Mouse (Mus musculus): ENCODE results near the gene Ptk7. TPM values are rescaled to one million over a fixed set of nuclear protein-coding genes. Genes with fewer than 3 reads are reported as not detected.
"Not testable (repeated sequence)": the region's sequence is repeated elsewhere in the genome, so short reads cannot be mapped to it uniquely, and the experiment has no call there.

The Ptk7 gene
- polyA plus RNA-seq, 1 experiment = 6.6 TPM

DNA sequence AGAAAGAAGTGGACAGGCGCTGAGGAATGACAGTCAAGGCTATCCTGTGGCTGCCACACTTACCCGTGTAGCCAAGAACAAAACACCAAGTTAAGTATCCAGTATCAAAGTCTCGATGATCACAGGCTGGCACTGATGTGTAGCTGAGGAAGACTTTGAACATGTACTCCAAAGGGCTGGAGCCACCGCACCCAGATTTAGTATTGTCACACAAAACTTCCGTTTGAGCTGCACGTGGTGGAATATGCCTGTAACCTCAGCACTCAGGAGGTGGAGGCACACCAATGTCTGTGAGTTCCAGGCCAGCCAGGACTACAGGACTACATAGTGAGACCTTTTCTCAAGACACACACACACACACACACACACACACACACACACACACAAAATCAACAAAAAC, 70.2 kb downstream of the Ptk7 start:
- H3K4me1 ChIP-seq (ENCODE audit: control insufficient read depth, insufficient read depth, insufficient read length, low read length) = peaks cover 2% of the 10 kb centered on the region; the same call in 1 of the 2 replicates
- no peak overlapping the region for H3K4me3 ChIP-seq (ENCODE audit: low read depth, low read length)
- TF ChIP-seq POLR2A (IDR thresholded peaks at IDR 0.05; ENCODE audit: low read depth, low read length) = no peak
- TF ChIP-seq CTCF (IDR thresholded peaks at IDR 0.05; ENCODE audit: extremely low read depth, insufficient read length, insufficient replicate concordance, low read depth, low read length) = no peak
- WGBS = 43% methylated on average over 6 of the region's 6 CpGs
- no peaks in the 10 kb centered on the region for H3K36me3 ChIP-seq (ENCODE audit: control insufficient read depth, insufficient read depth, low read length)
- peak overlapping the region; percentile 13; the same call in 1 of the 2 replicates for H3K27ac ChIP-seq (ENCODE audit: insufficient read depth, low read depth, low read length)
- no peaks in the 10 kb centered on the region for H3K27me3 ChIP-seq (ENCODE audit: control insufficient read depth, insufficient read depth, low read length)

DNA sequence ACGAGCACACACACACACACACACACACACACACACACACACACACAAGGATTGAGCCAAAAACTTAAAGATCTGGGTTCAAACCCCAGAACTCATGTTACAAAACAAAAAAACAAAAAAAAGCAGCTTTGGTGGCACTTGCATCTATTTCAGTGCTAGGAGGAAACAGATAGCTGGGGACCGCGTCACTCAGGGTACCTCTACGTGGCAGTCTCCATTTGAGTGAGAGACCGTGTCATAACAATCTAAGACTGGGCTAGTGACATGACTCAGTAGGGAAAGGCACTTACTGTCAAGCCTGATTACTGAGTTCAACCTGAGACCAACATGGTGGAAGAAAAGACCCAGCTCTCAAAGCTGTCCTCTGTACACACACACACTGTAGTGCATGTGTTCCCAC, 71.2 kb downstream of the Ptk7 start:
- WGBS = 87% methylated on average over 5 of the region's 5 CpGs
- Histone ChIP-seq H3K4me3 (ENCODE audit: low read depth, low read length) (no peak overlapping the region), H3K27me3 (ENCODE audit: control insufficient read depth, insufficient read depth, low read length) (no peaks in the 10 kb centered on the region), H3K27ac (ENCODE audit: insufficient read depth, low read depth, low read length) (peak overlapping the region; percentile 31; the same call in 1 of the 2 replicates), H3K36me3 (ENCODE audit: control insufficient read depth, insufficient read depth, low read length) (no peaks in the 10 kb centered on the region), H3K4me1 (ENCODE audit: control insufficient read depth, insufficient read depth, insufficient read length, low read length) (peaks cover 9% of the 10 kb centered on the region)
- TF ChIP-seq POLR2A (IDR thresholded peaks at IDR 0.05; ENCODE audit: low read depth, low read length) (no peak), CTCF (IDR thresholded peaks at IDR 0.05; ENCODE audit: extremely low read depth, insufficient read length, insufficient replicate concordance, low read depth, low read length) (no peak)

DNA sequence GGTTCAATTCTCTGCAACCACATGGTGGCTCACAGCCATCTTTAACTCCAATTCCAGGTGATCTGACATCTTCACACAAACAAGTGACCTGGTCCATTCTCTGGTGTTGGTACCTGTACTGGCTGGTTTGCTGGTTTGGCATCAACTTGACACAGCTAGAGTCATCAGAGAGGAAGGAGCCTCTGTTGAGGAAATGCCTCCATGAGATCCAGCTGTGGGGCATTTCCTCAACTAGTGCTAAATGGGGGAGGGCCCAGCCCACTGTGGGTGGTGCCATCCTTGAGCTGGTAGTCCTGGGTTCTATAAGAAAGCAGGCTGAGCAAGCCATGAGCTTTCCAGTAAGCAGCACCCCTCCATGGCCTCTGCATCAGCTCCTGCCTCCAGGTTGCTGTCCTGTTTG, 72.0 kb downstream of the Ptk7 start:
- not testable (repeated sequence) for H3K36me3 ChIP-seq (ENCODE audit: control insufficient read depth, insufficient read depth, low read length); H3K4me3 ChIP-seq (ENCODE audit: low read depth, low read length); H3K27me3 ChIP-seq (ENCODE audit: control insufficient read depth, insufficient read depth, low read length)
- Histone ChIP-seq H3K27ac (ENCODE audit: insufficient read depth, low read depth, low read length) (peak overlapping the region; percentile 49), H3K4me1 (ENCODE audit: control insufficient read depth, insufficient read depth, insufficient read length, low read length) (peaks cover 11% of the 10 kb centered on the region)

GRCm38 (mm10) chr17:46556584-46556945, 72.7 kb downstream of the Ptk7 start:
- peaks cover 11% of the 10 kb centered on the region for H3K4me1 ChIP-seq (ENCODE audit: control insufficient read depth, insufficient read depth, insufficient read length, low read length)
- whole genome bisulfite sequencing = under 1% methylated on average over 11 of the region's 11 CpGs
- no peak for TF ChIP-seq POLR2A (IDR thresholded peaks at IDR 0.05; ENCODE audit: low read depth, low read length)
- H3K4me3 ChIP-seq (ENCODE audit: low read depth, low read length) = peak overlapping the region; percentile 71
- H3K27me3 ChIP-seq (ENCODE audit: control insufficient read depth, insufficient read depth, low read length) = no peaks in the 10 kb centered on the region
- peak overlapping the region; percentile 53 for H3K27ac ChIP-seq (ENCODE audit: insufficient read depth, low read depth, low read length)
- H3K36me3 ChIP-seq (ENCODE audit: control insufficient read depth, insufficient read depth, low read length) = peaks cover 7% of the 10 kb centered on the region

GRCm38 (mm10) chr17:46555673-46556583, 73.4 kb downstream of the Ptk7 start, which contains the start of gene Srf:
TSS of gene Srf (minus strand) at chr17:46556175.
- under 1% methylated on average over 87 of the region's 87 CpGs for WGBS
- Histone ChIP-seq H3K4me1 (ENCODE audit: control insufficient read depth, insufficient read depth, insufficient read length, low read length) (peaks cover 11% of the 10 kb centered on the region), H3K4me3 (ENCODE audit: low read depth, low read length) (peak within 1 kb of the TSS; percentile 82), H3K27ac (ENCODE audit: insufficient read depth, low read depth, low read length) (peak within 1 kb of the TSS; percentile 64), H3K27me3 (ENCODE audit: control insufficient read depth, insufficient read depth, low read length) (no peaks in the 10 kb centered on the region), H3K36me3 (ENCODE audit: control insufficient read depth, insufficient read depth, low read length) (peaks cover 13% of the 10 kb centered on the region)
- TF ChIP-seq CTCF (IDR thresholded peaks at IDR 0.05; ENCODE audit: extremely low read depth, insufficient read length, insufficient replicate concordance, low read depth, low read length) = peak; percentile 54; the same call in 1 of the 2 replicates
- TF ChIP-seq POLR2A (IDR thresholded peaks at IDR 0.05; ENCODE audit: low read depth, low read length) = peak; percentile 14; the same call in 1 of the 2 replicates

DNA sequence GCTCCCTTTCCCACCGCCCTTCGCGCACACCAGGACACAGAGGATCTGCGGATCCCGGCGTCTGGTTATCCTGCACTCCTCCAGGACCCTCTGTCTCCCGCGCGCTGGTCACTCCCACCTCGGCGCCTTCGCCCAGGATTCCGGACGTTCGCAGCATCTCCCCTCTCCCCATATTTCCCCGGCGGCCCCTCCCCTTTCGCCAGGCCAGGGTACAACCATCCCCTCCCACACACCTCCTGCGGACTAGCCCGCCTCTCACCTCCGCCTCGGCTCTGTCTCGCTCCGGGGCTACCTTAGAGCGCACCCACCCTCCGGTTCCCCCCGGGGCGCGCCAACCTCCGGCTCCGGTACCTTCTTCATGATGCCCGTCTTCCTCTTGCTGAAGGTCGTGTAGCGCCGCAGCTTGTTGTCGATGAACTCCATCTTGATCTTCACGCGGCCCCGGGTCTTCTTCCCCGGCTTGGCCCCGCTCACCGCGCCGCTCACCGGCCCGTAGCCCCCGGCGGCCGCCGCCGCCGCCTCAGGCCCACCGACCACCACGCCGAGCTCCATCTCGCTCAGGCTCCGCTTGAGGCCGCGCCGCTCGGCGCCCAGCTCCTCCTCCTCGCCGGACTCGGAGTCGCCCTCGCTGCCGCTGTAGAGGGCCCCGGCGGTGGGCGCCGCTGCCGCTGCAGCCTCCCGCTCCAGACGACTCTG, 74.2 kb downstream of the Ptk7 start:
- Histone ChIP-seq H3K27ac (ENCODE audit: insufficient read depth, low read depth, low read length) (peak overlapping the region; percentile 18; the same call in 1 of the 2 replicates), H3K4me1 (ENCODE audit: control insufficient read depth, insufficient read depth, insufficient read length, low read length) (peaks cover 11% of the 10 kb centered on the region)
- no peak for TF ChIP-seq CTCF (IDR thresholded peaks at IDR 0.05; ENCODE audit: extremely low read depth, insufficient read length, insufficient replicate concordance, low read depth, low read length)
- TF ChIP-seq POLR2A (IDR thresholded peaks at IDR 0.05; ENCODE audit: low read depth, low read length) = no peak

DNA sequence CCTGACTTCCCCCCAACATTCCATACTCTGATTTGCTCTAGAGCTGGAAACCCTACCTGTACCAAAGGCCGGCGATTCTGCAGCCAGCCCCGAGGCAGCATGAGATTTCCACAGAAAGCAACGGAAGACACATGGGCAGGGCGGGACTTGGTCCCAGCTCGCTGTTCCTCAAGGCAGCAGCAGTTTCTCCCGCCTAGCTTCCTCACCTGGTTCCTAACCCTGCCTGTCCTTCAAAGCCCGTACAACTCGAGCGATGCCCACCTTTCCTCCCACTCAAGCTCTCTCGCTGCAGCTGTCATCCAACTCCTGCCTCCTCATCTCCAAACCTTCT, 74.7 kb downstream of the Ptk7 start:
- Histone ChIP-seq H3K27ac (ENCODE audit: insufficient read depth, low read depth, low read length) (0 out of 2 replicates have a peak overlapping the region, but pooled peaks have one; percentile 18), H3K27me3 (ENCODE audit: control insufficient read depth, insufficient read depth, low read length) (no peaks in the 10 kb centered on the region), H3K4me3 (ENCODE audit: low read depth, low read length) (peak overlapping the region; percentile 82), H3K36me3 (ENCODE audit: control insufficient read depth, insufficient read depth, low read length) (peaks cover 24% of the 10 kb centered on the region), H3K4me1 (ENCODE audit: control insufficient read depth, insufficient read depth, insufficient read length, low read length) (peaks cover 11% of the 10 kb centered on the region)
- under 1% methylated on average over 11 of the region's 11 CpGs for WGBS
- TF ChIP-seq POLR2A (IDR thresholded peaks at IDR 0.05; ENCODE audit: low read depth, low read length) (no peak), CTCF (IDR thresholded peaks at IDR 0.05; ENCODE audit: extremely low read depth, insufficient read length, insufficient replicate concordance, low read depth, low read length) (no peak)

More for the DNA sequence above, 74.2 kb downstream of the Ptk7 start:
- H3K36me3 ChIP-seq (ENCODE audit: control insufficient read depth, insufficient read depth, low read length) = peaks cover 20% of the 10 kb centered on the region
- no peaks in the 10 kb centered on the region for H3K27me3 ChIP-seq (ENCODE audit: control insufficient read depth, insufficient read depth, low read length)
- peak overlapping the region; percentile 82 for H3K4me3 ChIP-seq (ENCODE audit: low read depth, low read length)
- under 1% methylated on average over 74 of the region's 75 CpGs for WGBS

Measured in small intestine, adult 2 months (tissue).